Mouse (Mus musculus): ENCODE results near the gene Slc12a6.
"Not testable (repeated sequence)": the region's sequence is repeated elsewhere in the genome, so short reads cannot be mapped to it uniquely, and the experiment has no call there.

Gene Slc12a6

DNA sequence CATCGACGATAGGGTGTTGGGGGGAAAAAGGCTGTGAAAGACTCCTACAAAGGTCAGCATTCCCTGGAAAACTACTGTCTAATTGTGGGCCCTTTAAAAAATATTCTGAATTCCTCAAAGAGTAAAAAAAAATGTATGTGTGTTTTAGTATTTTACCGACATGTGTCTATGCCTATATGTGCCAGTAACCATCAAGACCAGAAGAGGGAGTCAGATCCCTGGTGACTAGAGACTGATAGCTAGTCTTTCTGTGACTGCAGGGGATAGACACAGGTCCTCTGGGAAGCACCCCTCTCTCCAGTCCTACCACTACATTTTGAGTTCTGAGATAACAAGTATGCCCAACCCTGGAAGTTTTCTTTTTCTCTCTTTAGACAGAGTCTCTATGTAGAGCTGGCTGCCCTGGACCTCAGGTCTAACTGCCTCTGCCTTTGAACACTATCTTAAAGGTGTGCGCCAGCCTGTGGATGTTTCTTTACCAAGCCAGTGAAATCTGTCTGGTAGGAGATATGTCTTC, 2.8 kb upstream of the Slc12a6 start:
- no peak for DNase-seq (ENCODE audit: low spot score)

- no peak for DNase-seq (ENCODE audit: low spot score)
Observed at GRCm38 (mm10) chr2:112264364-112264763, 1.3 kb upstream of the Slc12a6 start.

DNA sequence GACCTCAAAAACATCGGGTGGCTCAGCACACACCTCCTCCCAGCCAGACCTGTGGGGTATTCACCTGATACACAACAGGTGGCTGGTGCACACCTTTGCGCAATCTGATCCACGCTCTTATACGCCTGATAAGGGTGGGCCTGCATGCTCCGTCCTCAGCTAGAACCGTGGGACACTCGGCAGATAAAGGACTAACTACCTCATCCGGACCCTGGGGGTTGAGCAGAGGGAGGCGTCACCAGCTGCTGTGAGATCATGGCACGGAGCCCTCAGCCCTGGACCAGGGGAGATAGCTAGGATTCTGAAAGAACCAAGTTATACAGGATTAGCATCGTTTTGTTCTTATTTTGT, 592 bp downstream of the Slc12a6 start, which contains the start of gene Gm21985:
Gene Gm21985, plus strand, starts transcription at position 73 of the 351 bp plus-strand sequence.
- peak; percentile 16 for DNase-seq (ENCODE audit: low spot score)

DNA sequence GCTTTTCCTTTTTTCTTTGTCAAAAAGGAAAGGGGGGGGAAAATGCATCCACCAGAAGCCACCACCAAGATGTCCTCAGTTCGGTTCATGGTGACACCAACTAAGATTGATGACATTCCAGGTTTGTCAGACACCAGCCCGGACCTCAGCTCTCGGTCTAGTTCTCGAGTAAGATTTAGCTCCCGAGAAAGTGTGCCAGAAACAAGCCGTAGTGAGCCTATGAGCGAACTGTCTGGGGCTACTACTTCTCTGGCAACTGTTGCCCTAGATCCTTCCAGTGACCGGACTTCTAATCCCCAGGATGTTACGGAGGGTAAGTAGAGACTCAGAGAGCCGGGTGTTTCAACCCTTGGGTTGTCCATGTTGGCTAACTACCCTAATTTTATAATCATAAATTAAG, 1.2 kb downstream of the Slc12a6 start:
- no peak for DNase-seq (ENCODE audit: low spot score)

DNA sequence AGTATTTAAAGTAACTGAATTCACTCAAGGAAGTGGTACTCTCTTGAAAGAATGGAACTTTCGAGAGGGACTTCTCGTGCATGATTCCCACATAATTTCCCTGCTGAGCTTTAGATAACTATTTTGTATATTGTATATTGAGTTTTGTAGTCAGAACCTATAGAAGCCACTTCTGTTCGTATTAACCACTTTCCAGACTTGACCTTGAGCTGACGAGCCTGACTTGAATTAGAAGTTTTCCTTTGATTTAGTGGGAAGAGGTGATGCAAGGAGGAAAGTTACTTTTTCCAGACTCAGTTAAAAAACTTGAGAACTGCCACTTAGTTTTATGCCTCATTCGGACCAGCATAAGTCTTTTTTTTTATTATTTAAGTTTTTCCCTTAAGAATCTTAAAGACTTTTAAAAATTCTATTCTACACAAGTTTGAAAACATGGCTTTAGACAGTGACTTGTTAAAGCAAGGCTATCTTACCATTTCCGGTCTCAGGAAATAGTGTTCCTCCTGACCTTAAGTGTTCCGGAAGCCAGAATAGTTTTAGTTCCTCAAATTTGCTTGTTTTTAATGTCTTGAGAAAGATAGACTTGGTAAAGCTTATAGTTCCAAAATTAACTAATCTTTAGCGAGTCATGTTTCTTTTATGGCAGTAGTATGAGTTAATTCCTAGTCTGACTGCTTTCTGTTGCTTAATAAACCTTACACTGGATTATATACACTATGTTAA, 2.1 kb downstream of the Slc12a6 start:
- no peak for DNase-seq (ENCODE audit: low spot score)

DNA sequence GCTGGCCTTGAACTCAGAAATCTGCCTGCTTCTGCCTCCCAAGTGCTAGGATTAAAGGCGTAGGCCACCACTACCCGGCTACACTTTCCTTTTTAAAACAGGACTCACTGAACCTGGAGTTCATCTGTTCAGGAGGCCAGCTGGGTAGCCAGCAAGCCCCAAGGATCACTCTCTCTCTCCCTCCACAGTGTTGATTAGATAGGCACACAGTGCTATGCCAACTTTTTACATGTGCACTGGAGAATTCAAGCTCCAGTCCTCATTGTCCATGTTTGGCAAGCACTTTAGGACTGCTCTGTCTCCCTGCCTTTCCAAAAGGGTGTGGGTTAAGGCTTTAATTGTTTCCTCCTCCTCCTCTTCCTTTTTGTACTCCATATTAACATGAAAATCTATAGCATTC, 4.4 kb downstream of the Slc12a6 start:
- no peak for DNase-seq (ENCODE audit: low spot score)

DNA sequence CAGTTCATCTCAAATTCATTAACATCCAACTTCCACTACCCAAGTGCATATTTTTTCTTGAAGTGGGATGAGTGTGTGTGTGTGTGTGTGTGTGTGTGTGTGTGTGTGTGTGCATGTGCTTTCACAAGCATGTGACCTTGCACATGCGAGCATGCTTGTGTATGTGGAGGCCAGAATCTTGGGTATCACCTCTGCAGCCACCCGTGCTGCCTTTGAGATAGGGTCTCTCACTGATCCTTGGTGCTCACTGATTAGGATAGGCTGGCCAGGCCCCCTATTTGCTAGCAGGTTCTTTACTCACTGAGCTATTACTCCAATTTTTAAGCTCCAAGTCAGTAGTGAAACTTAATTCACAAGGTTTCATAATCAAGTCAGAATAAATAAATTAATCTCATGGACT, 7.3 kb downstream of the Slc12a6 start:
- DNase-seq (ENCODE audit: low spot score): no peak

DNA sequence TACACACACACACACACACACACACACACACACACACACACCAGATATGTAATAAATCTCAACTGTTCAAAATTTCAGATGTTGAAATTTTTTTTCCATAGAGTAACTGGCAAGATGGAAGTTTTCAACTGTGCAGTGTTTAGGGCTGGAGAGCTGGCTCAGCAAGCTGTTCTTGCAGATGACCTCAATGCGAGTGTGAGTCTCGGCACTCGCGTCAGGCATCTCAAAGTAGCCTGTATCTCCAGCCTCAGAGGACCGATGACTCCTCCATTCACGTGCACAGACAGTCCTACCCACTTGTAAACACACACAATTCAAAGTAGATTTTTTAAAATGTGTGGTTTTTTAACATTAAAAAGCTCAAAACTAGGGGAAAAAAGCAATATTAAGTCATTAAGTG, 7.8 kb downstream of the Slc12a6 start:
- DNase-seq (ENCODE audit: low spot score): no peak

- DNase-seq (ENCODE audit: low spot score): no peak
Observed at GRCm38 (mm10) chr2:112276870-112277269, 11.2 kb downstream of the Slc12a6 start.

DNA sequence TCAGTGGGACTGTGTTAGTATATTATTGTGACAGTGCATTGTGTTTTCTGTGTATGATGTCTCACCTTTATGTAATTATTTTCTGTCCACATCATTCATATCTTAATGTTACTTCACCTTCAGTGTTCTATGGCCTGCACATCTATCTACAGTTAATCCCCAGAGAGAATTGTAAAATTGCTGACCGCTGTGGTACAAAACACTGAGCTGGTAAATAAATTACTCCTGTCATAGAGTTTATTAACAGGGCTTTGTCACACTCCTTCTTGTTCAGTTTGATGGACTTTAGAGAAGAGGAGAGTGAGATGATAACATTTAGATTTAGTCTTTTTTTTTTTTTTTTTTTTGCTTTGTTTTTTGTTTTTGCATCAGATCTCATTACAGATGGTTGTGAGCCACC, 17.2 kb downstream of the Slc12a6 start:
- DNase-seq (ENCODE audit: low spot score): no peak

GRCm38 (mm10) chr2:112284363-112285030, 18.9 kb downstream of the Slc12a6 start:
- DNase-seq (ENCODE audit: low spot score): no peak

GRCm38 (mm10) chr2:112285031-112285390, 19.4 kb downstream of the Slc12a6 start:
- no peak for DNase-seq (ENCODE audit: low spot score)

GRCm38 (mm10) chr2:112286062-112286461, 20.4 kb downstream of the Slc12a6 start:
- not testable (repeated sequence) for DNase-seq (ENCODE audit: low spot score)

GRCm38 (mm10) chr2:112287059-112287458, 21.4 kb downstream of the Slc12a6 start:
- DNase-seq (ENCODE audit: low spot score): no peak

DNA sequence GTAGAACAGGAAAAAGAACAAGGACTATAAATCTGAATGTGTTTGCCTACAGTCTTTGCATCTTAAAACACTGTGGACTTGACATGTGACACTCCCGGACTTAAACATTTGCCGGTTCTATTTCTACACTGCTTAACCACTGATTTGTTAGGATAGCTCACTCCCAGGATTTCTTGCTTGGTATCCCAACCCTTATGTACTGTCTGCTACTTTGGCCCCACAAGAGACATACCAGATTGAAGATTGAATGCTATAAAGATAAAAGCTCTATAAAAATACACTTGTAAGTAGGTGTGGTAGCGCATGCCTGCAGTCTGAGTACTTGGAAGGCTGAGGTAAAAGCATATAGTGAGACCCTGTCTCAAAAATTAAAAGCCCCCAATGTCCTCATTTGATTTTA, 23.9 kb downstream of the Slc12a6 start:
- DNase-seq (ENCODE audit: low spot score): no peak

DNA sequence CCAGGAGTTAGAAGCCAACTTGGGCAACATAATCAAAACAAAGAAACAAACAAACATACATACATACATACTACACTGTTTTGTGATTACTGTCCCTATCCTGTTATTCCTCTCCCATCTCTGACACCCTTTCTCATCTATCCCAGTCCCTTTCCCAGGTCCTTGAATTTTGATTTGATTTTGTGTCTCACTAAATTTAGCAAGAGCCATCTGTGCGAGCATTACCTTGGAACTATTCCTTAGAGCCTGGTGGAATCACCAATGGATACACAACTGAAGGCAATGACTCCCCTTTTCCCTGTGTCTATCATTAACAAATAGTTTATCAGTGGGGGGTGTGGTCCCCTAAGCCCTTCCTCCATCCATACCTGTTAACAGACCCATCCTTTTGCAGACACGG, 27.2 kb downstream of the Slc12a6 start:
- DNase-seq (ENCODE audit: low spot score): no peak

GRCm38 (mm10) chr2:112296211-112296610, 30.6 kb downstream of the Slc12a6 start:
- no peak for DNase-seq (ENCODE audit: low spot score)

GRCm38 (mm10) chr2:112298221-112298620, 32.6 kb downstream of the Slc12a6 start:
- no peak for DNase-seq (ENCODE audit: low spot score)

DNA sequence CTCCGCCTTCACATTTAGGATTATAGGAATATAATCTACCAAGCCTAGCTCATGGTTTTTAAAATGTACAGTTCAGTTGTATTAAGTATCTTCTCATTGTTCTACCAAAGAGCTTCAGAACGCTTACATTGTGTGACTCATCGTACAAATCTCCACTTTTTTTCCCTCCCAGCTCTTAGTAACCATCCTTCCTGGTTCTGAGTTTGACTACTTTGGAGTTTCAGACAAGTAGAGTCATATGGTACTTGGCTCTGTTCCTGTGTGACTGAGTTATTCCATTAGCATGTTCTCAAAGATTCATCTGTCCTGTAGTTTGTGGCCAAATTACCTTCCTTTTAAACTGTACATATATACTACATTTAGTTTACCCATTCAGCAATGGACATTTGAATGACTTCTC, 43.0 kb downstream of the Slc12a6 start:
- peak; percentile 31 for DNase-seq (ENCODE audit: low spot score)

DNA sequence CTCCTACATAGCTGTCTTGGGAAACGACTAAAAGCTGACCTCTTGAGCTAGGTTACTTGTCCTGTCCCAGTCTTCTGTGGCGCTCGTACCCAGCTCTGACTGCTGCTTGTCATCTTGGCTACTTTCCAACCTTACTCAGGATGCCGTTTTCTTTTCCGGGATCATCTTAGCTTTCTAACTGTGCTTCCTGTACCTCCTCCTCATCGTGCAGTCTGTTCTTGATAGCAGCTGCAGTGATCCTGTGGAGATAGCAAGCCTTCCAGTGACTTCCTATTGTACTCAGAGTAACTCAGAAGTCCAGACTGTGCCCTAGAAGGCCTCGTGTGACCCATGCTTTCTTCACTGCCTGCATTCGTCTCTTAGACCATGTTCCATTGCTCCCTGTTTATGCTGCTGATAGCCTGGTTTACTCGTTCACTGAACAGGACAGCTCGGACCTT, 43.6 kb downstream of the Slc12a6 start:
- no peak for DNase-seq (ENCODE audit: low spot score)

DNA sequence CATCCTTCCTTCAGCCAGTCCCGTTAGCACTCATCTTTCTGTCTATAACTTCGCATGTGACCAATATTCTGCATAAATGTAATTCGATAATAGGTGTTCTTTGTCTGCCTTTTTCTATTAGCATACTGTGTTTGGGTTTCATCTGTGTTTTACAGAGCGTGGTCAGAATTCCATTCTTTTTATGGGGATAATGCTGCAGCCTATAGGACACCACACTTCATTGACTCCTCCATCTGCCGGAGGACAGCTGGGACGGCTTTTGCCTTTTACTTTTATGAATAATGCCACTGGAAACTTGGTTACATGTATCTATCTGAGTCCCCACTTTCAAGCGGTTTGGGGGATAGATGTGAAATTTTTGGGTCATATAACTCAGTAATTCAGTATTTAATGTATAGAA, 50.0 kb downstream of the Slc12a6 start:
- no peak for DNase-seq (ENCODE audit: low spot score)

GRCm38 (mm10) chr2:112318227-112318626, 52.6 kb downstream of the Slc12a6 start:
- no peak for DNase-seq (ENCODE audit: low spot score)

- DNase-seq (ENCODE audit: low spot score): no peak
Observed at GRCm38 (mm10) chr2:112318905-112319304, 53.3 kb downstream of the Slc12a6 start.

Data from layer of hippocampus, adult 9-10 months (tissue).